Mouse (Mus musculus): ENCODE measurements at regions not wholly inside any gene's neighbourhood (a gene's known extent, or its start where the extent isn't known, plus 50 kb on each side); places are given as distances from the start of the nearest gene placed in this dataset.

- DNase-seq, result no peak
Observed at GRCm38 (mm10) chr6:76697146-76697891, 199.7 kb upstream of the Gm9008 start.

DNA sequence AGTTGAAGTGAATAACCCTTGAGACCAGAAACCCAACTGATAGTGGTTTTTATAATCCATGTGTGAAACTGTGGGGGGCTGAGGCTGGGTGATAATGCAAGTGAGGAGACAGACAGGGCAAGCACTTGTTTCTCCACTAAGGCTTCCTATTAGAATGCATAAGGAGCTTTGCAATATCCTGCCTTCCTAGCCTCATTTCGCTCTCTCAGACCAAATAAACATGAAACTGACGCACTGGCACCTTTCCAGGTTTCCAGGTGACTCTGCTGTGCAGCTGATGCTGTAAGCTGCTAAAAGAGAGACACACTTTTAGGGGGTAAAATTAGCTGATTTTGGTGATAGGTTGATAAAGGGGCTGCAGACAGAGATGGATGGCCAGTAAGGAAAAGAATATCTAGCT, 191.2 kb upstream of the Gm9008 start:
- DNase-seq, result peak; percentile 10

- DNase-seq, result no peak
Observed at GRCm38 (mm10) chr6:76639583-76639982, 142.0 kb upstream of the Gm9008 start.

DNA sequence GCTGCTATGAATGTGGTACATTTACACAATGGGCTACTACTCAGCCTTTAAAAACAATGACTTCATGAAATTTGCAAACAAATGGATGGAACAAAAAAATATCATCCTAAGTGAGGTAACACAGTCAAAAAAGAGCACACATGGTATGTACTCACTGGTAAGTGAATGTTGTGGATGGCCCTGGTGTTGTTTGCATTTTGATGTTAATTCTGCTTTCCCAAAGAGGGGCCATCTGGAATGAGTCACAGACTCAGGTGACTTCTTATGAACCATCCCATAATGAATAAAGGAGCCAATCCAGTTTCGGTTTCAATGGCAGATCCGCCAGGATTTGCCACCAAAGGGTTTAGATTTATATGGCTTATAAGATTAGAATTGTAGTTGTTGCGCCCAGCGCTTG, 130.8 kb upstream of the Gm9008 start:
- DNase-seq, result no peak

DNA sequence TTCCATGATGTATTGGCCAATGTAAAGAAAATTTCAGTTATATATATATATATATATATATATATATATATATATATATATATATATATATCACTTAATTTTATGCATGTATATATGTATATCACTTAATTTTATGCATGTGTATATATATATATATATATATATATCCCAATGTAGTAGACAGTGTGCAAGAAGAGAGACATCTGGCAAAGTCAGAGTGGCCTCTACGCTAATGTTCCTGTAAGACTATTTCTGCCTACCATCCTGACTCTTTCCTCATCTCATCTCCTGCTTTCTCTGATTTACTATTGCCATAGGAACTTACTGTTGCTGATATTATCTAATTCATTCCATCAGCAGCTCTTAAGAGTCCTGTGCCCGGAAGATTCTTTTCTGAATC, 123.9 kb upstream of the Gm9008 start:
- DNase-seq, result no peak

GRCm38 (mm10) chr6:76620754-76621204, 123.2 kb upstream of the Gm9008 start:
- peak; percentile 7 for DNase-seq
